ENCODE assay signal across 12 mouse cellular contexts in the genomic region with DNA sequence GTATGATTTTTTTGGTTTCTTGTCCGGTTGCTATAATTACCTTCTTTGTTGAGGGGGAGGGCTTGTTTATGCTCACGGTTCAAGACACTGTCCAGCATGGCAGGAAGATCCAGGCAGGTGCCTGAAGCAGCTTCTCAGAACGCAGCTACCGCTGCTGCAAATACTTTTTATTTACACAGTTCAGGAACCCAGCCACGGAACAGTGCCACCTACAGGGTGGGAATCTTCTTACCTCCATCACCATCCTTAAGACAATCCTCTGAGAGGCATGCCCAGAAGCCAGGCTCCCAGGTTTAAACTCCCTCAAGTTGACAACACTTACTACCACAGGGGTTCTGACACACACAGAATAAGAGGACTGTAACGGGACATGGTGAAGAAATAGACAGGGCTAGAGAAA.
DNase-seq lines count a peak whose midpoint lies in the region; ATAC-seq lines count a peak whose summit lies in the region.
"Had no signal": no experiment of that assay in that cellular context is flagged by ENCODE, and none has a peak within 500 bp of the region (broad histone marks: within the 10 kb centered on the region; RNA-seq: fewer than 3 reads in every experiment).

No protein-coding gene starts in this region.

- ATAC-seq in kidney, embryonic 14.5 days (ENCODE audit: low FRiP score, low TSS enrichment): no peak

- 31% methylated on average over 6 of the region's 6 CpGs for WGBS in kidney, embryonic 14.5 days

- H3K36me3 ChIP-seq in kidney, embryonic 14.5 days (ENCODE audit: control insufficient read depth, insufficient read depth, low read length): no peaks in the 10 kb centered on the region

- no peak overlapping the region for H3K4me3 ChIP-seq in kidney, embryonic 14.5 days (ENCODE audit: low read length)

- H3K9ac ChIP-seq in kidney, embryonic 14.5 days (ENCODE audit: low read depth, low read length): no peak overlapping the region
- H3K9ac ChIP-seq: hindbrain, embryonic 14.5 days; liver, embryonic 14.5 days had no signal

- no peak overlapping the region for H3K4me2 ChIP-seq in kidney, embryonic 14.5 days (replicated peaks; ENCODE audit: low read depth, low read length)
- H3K4me2 ChIP-seq: hindbrain, embryonic 14.5 days had no signal

- no peak overlapping the region for H3K27ac ChIP-seq in kidney, embryonic 14.5 days (ENCODE audit: low read depth, low read length)
- H3K27ac ChIP-seq: hindbrain, embryonic 14.5 days; liver, embryonic 14.5 days had no signal

- H3K9me3 ChIP-seq in kidney, embryonic 14.5 days (ENCODE audit: control insufficient read depth, low read length): no peaks in the 10 kb centered on the region

- DNase-seq in adrenal gland, adult 2 months: peak; percentile 23
- no peak for DNase-seq in adrenal gland, adult 8-10 months
- DNase-seq in kidney, adult 9 months: peak; percentile 2
- DNase-seq in right cerebral cortex, adult 2 months (ENCODE audit: low spot score in 2 of 2): peak; percentile 62 to 72
- no peak for DNase-seq in right cerebral cortex, postnatal 25 days
- DNase-seq in ovary, adult 18-20 months (ENCODE audit: low spot score): no peak
- no peak for DNase-seq in spleen, postnatal 36 days (ENCODE audit: low spot score in 2 of 2)
- DNase-seq: cerebellum, adult 8-10 months; thymus, postnatal 25 days had no signal

- no peaks in the 10 kb centered on the region for H3K4me1 ChIP-seq in kidney, embryonic 14.5 days (ENCODE audit: control insufficient read depth, insufficient read depth, low read length)

- peaks cover 31% of the 10 kb centered on the region for H3K27me3 ChIP-seq in kidney, embryonic 14.5 days (ENCODE audit: control insufficient read depth, insufficient read depth, low read length)

Comparison
In these comparisons a context has a peak if more than half of its experiments do, and no peak if none do; other contexts are left out.
1. DNase-seq: peak in adrenal gland, adult 2 months (single experiment), kidney, adult 9 months (single experiment) and right cerebral cortex, adult 2 months (2 of 2); none in adrenal gland, adult 8-10 months (single experiment), right cerebral cortex, postnatal 25 days (single experiment), ovary, adult 18-20 months (single experiment) and spleen, postnatal 36 days (0 of 2).